Mouse (Mus musculus) intestine, postnatal 0 days (tissue): ENCODE data around the gene Pla2g6. TPM values are rescaled to one million over a fixed set of nuclear protein-coding genes. Genes with fewer than 3 reads are reported as not detected.

Experiments used
- ATAC-seq: fragments of 200-750 bp; cut with Nextera tagmentation; 2 replicates; pipeline ENCODE4 v1.8.0; 2017; ENCODE audit warnings: mild to moderate bottlenecking, moderate TSS enrichment, moderate library complexity
- H3K27ac ChIP-seq: fragments of 300-500 bp; sonication (generic); 2 replicates; pipeline ENCODE4 v1.5.1; 2014; ENCODE audit warnings: mild to moderate bottlenecking, low read depth, low read length, moderate library complexity
- H3K27me3 ChIP-seq: fragments of 300-500 bp; sonication (generic); replicated peaks from 2 replicates; pipeline ENCODE4 v1.6.1; 2014; ENCODE audit warnings: low read length, mixed read lengths; ENCODE audit not compliant: control insufficient read depth, insufficient read depth
- H3K36me3 ChIP-seq: fragments of 300-500 bp; sonication (generic); 2 replicates; pipeline ENCODE4 v1.6.1; 2014; ENCODE audit warnings: mild to moderate bottlenecking, moderate library complexity; ENCODE audit not compliant: control insufficient read depth, insufficient read depth
- H3K4me1 ChIP-seq: fragments of 300-500 bp; sonication (generic); replicated peaks from 2 replicates; pipeline ENCODE4 v1.6.1; 2014; ENCODE audit warnings: antibody characterized with exemption, low read length, mixed read lengths; ENCODE audit not compliant: control insufficient read depth, insufficient read depth
- H3K4me2 ChIP-seq: fragments of 300-500 bp; sonication (generic); replicated peaks from 2 replicates; pipeline ENCODE4 v1.6.1; 2014; ENCODE audit warnings: low read depth, mild to moderate bottlenecking, moderate library complexity
- H3K4me3 ChIP-seq: fragments of 300-500 bp; sonication (generic); 2 replicates; pipeline ENCODE4 v1.5.1; 2014; ENCODE audit warnings: low read depth, low read length
- H3K9ac ChIP-seq: fragments of 300-500 bp; sonication (generic); 2 replicates; pipeline ENCODE4 v1.6.1; 2014; ENCODE audit warnings: mild to moderate bottlenecking, low read depth, low read length
- H3K9me3 ChIP-seq: fragments of 300-500 bp; sonication (generic); 2 replicates; pipeline ENCODE4 v1.6.1; 2016; ENCODE audit warnings: mixed run types; ENCODE audit not compliant: control insufficient read depth
- CTCF ChIP-seq: sonication (generic); IDR thresholded peaks from 2 replicates; pipeline ENCODE4 v1.5.1; 2016; ENCODE audit warnings: low read depth, mild to moderate bottlenecking, control low read depth, antibody characterized with exemption, moderate library complexity
- WGBS: fragments of 180-500 bp; shearing (Covaris S2); extraction: QIAGEN DNeasy Blood & Tissue Kit; methylation state at CpG from one replicate; pipeline ENCODE4 v1.1.7; 2014; 5-methylcytosine and 5-hydroxymethylcytosine counted together
- microRNA counts: library from miRNA; unstranded; fragments of <30 nt; microRNA quantifications from one replicate; lab custom pipeline; 2016
- microRNA-seq: library from miRNA; unstranded; fragments of <30 nt; microRNA quantifications from one replicate; pipeline ENCODE4, GENCODE M21; 2016
- polyA plus RNA-seq: library from polyadenylated mRNA; unstranded; fragments of >200 nt; fragmentation: Nextera tagmentation; extraction: Ambion mirVana; gene quantifications from 2 replicates; pipeline ENCODE4 v1.2.1, GENCODE M21; 2015

The Pla2g6 gene
- polyA plus RNA-seq, 1 experiment from 2014 or later: 17.4 TPM

DNA sequence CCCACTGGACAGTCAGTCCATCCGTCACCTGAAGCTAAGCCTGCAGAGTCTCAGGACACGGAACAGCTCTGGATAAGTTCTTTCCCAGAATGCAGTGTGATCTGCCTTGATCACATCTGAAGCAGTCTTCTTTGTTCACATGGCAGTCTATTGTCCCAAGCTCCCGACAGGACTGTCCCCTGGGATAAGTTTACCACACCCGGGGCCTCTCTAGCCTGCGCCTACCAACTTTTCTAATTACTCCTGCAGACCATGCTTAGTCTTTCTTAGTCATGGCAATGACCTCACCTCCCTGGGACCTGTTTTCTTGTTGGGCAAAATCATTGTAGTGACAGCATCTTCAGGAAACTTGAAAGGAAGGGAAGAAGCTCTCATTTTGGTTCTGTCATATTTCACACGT, 90.2 kb downstream of the Pla2g6 start:
- Histone ChIP-seq H3K9ac (no peak overlapping the region), H3K27ac (no peak overlapping the region), H3K27me3 (no peaks in the 10 kb centered on the region), H3K36me3 (peaks cover 44% of the 10 kb centered on the region), H3K4me2 (no peak overlapping the region), H3K4me1 (0 out of 2 replicates have a peak, but pooled peaks cover 4% of the 10 kb centered on the region), H3K9me3 (no peaks in the 10 kb centered on the region), H3K4me3 (no peak overlapping the region)
- TF ChIP-seq CTCF: no peak
- 79% methylated on average over 6 of the region's 6 CpGs for WGBS
- no peak for ATAC-seq

MicroRNAs within 50 kb of the gene (microRNA counts, 519-probe panel; counts per million panel counts)
- not detected for microRNA mmu-miR-1943 (lab: Ali Mortazavi, UCI)

Small RNAs within 50 kb of the gene (microRNA-seq; reads per million reads assigned to microRNA genes)
- 3.5 reads per million, percentile 6 among the genes with 10 or more reads in this experiment for gene Mir1943

Other genes starting within 250 kb of the Pla2g6 start
- 3.7 and 5.0 TPM in 2 replicates for gene Micall1, start 219.5 kb downstream of the Pla2g6 start, polyA plus RNA-seq
- gene Polr2f, start 187.4 kb downstream of the Pla2g6 start, polyA plus RNA-seq: 256 and 266 TPM in 2 replicates
- gene 1700088E04Rik, start 187.1 kb downstream of the Pla2g6 start, polyA plus RNA-seq: 4.2 and 5.2 TPM in 2 replicates
- gene Sox10, start 163.2 kb downstream of the Pla2g6 start, polyA plus RNA-seq: 2.8 and 3.5 TPM in 2 replicates
- gene Pick1, start 99.2 kb downstream of the Pla2g6 start, polyA plus RNA-seq: 21.9 and 24.6 TPM in 2 replicates
- gene Gm49486, start 99.0 kb downstream of the Pla2g6 start, polyA plus RNA-seq: 0.14 and 0.30 TPM in 2 replicates
- 0.12 TPM in 1 of 2 replicates, not detected in the other for gene Slc16a8, start 73.6 kb downstream of the Pla2g6 start, polyA plus RNA-seq
- 19.3 and 21.3 TPM in 2 replicates for gene Baiap2l2, start 42.9 kb downstream of the Pla2g6 start, polyA plus RNA-seq
- gene Maff, start 18.2 kb upstream of the Pla2g6 start, polyA plus RNA-seq: 6.6 and 8.8 TPM in 2 replicates
- gene Tmem184b, start 75.2 kb upstream of the Pla2g6 start, polyA plus RNA-seq: 32.7 and 34.1 TPM in 2 replicates
- 18.2 and 25.7 TPM in 2 replicates for gene Csnk1e, start 127.2 kb upstream of the Pla2g6 start, polyA plus RNA-seq
- not detected in 2 replicates for gene Kcnj4, start 176.9 kb upstream of the Pla2g6 start, polyA plus RNA-seq
- gene Kdelr3, start 188.0 kb upstream of the Pla2g6 start, polyA plus RNA-seq: 75.7 and 95.2 TPM in 2 replicates
- 18.7 and 23.8 TPM in 2 replicates for gene Ddx17, start 218.4 kb upstream of the Pla2g6 start, polyA plus RNA-seq